Mouse (Mus musculus) urinary bladder, postnatal 4 days (tissue): Measurements from ENCODE around the gene Rbm25.

ENCODE experiments used
- DNase-seq, 2 experiments: peaks; one replicate each; pipeline ENCODE4 v3.0.0; 2021 to 2022; ENCODE audit warnings: low spot score in 2 of 2

The Rbm25 gene

DNA sequence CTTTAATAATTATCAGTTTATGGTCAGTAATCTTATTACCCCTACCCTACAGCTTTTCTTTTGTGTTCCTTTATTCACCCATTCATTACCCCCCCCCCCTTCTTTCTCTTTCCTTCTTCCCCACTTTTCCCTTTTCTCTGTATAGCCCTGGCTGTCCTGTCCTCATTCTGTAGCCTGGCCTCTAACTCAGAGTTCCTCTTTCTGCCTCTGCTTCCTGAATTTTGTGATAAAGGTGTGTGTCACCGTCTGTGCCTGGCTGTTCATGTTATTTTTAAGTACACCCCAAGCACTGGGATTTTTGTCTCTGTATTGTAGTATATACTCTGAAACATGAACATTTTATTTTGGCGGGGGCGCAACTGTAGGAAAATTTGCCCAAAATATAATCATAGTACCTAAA is 19.3 kb downstream of the Rbm25 start:
- no peak for DNase-seq

- no peak for DNase-seq
Measured at GRCm38 (mm10) chr12:83651414-83651813, 20.4 kb downstream of the Rbm25 start.

- DNase-seq, result no peak
Measured at GRCm38 (mm10) chr12:83685466-83685865, 54.4 kb downstream of the Rbm25 start.

GRCm38 (mm10) chr12:83686575-83687350 is 55.7 kb downstream of the Rbm25 start:
- DNase-seq, result no peak

GRCm38 (mm10) chr12:83687934-83688315 is 56.9 kb downstream of the Rbm25 start, which contains the start of gene Psen1:
Psen1 (plus strand) TSS chr12:83688152.
- DNase-seq, result peak; percentile 91 to 93

GRCm38 (mm10) chr12:83688316-83689086 is 57.5 kb downstream of the Rbm25 start:
- no peak for DNase-seq

GRCm38 (mm10) chr12:83689087-83689432 is 58.0 kb downstream of the Rbm25 start:
- DNase-seq, result no peak

DNA sequence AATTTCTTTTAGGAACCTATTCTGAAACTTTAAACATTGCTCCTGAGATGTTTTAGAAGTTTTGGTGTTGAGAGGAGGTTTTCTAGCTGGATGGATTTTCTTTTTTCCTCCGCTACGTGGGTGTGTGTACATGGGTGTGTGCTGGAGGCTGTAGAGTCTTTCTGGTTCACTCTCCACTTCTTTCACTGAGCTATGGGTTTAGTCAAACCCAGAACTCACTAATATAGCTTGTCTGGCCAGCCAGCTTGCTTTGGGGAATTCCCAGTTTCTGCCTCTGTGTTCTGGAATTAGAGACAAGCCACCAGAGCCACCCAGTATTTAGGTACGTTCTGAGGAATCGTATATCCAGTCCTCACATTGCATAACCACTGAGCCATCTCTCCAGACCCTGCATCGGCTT is 63.0 kb downstream of the Rbm25 start:
- DNase-seq, result no peak

- no peak for DNase-seq
Measured at GRCm38 (mm10) chr12:83694669-83695068, 63.6 kb downstream of the Rbm25 start.

- no peak for DNase-seq
Measured at GRCm38 (mm10) chr12:83698637-83699036, 67.6 kb downstream of the Rbm25 start.

- no peak for DNase-seq
Measured at GRCm38 (mm10) chr12:83701608-83702007, 70.6 kb downstream of the Rbm25 start.

- DNase-seq, result no peak
Measured at GRCm38 (mm10) chr12:83702796-83703195, 71.8 kb downstream of the Rbm25 start.

- DNase-seq, result no peak
Measured at GRCm38 (mm10) chr12:83706951-83707350, 75.9 kb downstream of the Rbm25 start.

DNA sequence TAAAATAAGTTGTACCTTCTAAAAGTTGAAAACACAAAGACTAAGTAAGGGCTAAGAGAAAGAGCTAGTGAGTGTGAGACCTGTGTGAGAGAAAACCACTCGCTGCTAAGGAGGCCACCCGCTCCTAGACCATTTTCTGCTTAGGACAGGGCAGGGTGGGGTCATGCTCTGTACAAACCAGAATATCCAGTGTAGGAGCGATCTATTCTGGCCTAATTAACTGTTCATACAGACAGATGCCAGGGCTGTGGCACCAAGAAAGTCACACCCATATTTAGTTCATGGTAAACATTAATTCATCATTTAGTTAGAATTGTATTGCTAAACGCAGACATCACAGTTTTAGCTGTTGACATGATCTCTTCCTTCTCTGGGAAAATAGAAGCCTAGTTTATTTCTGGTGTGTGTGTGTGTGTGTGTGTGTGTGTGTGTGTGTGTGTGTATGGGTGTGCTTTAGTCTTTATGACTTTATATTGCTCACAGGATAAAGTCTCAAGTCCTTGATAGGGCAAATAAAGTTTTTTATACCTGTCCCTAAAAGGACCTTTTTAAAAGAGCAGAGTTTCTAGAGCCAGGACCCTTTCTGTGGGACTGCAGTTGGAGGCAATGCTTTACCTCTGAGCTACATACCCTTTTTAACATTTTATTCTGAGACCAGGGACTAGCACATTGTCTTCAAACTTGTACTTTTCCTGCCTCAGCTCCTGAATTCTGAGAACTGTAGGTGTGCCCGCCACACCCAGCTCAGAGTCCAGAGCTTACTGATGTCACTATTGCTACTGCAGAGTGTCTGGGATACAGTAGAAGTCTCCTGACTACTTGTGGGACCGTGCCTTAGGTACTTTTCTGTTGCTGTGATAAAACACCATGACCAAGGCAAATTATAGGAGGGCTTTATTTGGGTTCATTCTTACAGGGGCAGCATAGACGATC is 77.4 kb downstream of the Rbm25 start:
- no peak for DNase-seq

GRCm38 (mm10) chr12:83709934-83710333 is 78.9 kb downstream of the Rbm25 start:
- DNase-seq, result no peak

- DNase-seq, result no peak
Measured at GRCm38 (mm10) chr12:83713749-83714148, 82.7 kb downstream of the Rbm25 start.

DNA sequence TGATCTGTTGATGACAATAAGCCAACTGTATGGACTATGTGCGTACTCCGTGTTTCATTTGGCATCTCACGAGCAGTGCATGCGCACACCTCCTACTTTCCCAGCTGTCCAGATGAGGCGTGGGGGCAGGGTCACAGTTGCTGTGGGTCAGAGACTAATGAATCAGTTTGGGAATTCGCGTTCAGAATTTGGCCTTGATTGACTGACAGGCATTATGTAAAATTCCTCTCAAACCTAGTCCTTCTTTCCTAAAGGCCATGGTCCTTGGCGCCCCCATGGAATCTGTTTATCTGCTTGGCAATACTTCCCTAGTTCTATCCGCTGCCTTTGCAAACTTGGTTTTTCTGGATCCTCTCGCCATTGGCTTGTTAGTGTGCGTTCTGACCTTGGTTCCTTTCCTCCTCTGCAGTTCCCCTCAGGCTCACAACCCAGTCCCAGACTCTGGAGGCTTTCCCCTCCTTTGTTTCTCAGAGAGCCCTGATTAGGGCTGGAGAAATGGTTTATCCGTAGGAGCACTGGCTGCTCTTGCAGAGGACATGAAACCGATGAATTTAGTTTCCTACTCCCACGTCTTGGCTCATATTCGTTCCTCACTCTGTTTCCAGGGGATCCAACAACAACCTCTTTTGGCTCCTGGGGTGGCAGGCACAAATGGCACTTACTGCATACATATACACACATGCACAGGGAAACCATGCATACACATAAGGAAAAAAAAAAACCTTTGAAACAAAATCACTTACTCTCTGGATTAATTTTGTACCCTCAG is 85.6 kb downstream of the Rbm25 start:
- DNase-seq, result peak in 1 of 2 experiments; percentile 33

GRCm38 (mm10) chr12:83719431-83719830 is 88.4 kb downstream of the Rbm25 start:
- DNase-seq, result no peak

DNA sequence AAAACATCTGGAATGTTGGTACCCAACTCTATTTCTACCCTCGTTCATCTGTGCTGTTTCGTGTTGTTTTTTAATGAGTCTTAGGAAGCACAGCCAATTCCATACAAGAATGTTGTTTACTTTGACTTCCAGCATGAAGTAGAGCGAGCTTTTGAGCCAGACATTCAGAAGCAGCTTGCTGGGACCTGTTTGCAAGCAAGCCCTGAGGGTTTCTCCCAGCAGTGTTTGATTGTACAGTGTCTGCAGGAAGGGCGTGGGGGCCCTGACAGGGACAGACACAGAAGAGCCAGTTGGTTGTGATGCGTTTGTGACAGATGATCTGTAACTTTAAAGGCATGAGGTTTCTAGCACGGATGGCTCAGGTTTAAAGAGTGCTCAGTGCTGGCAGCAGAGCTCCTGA is 90.2 kb downstream of the Rbm25 start:
- DNase-seq, result peak in 1 of 2 experiments; percentile 44

DNA sequence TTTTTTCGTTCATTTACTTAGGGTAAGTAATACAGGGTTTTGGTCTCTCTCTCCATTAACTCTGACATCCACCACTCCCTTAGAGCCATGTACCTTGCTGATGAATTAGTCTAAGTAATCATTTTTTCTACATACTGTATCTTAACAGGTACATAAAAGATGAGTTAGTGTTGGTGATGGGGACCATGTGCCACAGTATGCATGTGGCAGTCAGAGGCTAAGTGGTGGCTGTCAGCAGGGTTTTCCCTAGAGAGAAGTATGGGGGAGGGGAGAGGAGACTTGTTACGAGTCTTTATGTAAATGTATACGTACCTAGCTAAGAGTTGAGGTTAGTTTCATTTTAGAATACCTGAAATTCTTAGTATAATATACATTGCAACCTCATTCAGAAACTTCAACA is 92.0 kb downstream of the Rbm25 start:
- DNase-seq, result no peak
